Mouse (Mus musculus) urinary bladder, adult 18-20 months (tissue): ENCODE results near the gene Gm11733.
"Not testable (repeated sequence)": the region's sequence is repeated elsewhere in the genome, so short reads cannot be mapped to it uniquely, and the experiment has no call there.

Source experiments
- DNase-seq, 2 experiments: peaks; one replicate each; pipeline ENCODE4 v3.0.0; 2022; ENCODE audit warnings: low spot score in 2 of 2, mixed read lengths in 2 of 2

Gene Gm11733

DNA sequence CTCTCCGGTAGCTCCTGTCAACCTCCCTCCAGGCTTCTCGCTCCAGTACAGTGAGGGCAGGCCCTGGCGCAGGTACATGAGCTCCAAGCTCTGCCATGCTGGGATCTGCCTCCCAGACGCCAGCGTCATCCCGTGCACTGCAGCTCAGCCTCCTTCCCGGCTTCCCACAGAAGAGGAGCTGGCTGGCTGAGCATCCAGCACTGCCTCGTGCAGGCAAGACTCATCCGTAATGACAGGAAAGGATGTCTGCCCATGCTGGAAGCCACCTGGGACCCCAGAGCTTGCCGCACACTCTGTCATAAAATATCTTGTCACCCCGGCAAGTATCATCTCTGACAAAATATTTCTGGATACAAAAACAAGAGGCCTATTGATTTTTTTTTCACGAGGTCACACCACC is at the start of gene Gm11733:
Gene Gm11733, plus strand, starts transcription at position 171 of the 400 bp plus-strand sequence.
- no peak for DNase-seq

- no peak for DNase-seq
These were observed 47.6 kb upstream of the Gm11733 start for GRCm38 (mm10) chr11:117436401-117437109.

GRCm38 (mm10) chr11:117437110-117437490 is 47.1 kb upstream of the Gm11733 start:
- DNase-seq = no peak

DNA sequence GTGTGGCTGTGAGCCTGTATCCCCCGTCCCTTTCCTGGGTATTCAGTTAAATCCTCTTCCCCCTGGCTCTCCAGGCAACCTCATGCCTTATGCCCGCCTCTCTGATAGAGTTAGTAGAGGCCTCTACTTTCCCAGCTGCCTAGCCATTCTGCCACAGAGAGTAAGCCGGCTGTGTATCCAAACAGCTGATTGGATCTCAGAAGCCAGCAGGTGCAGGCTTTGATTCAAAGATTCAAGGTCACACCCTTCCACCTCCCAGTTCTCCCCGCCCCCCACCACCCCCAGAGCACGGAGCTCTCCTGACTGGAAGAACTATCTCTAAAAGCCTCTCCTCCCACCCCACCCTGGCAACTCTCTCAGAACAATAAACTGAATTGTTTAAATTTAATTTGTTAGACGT is 45.8 kb upstream of the Gm11733 start:
- no peak for DNase-seq

GRCm38 (mm10) chr11:117440865-117441425 is 43.2 kb upstream of the Gm11733 start:
- DNase-seq = no peak

GRCm38 (mm10) chr11:117444090-117444489 is 40.1 kb upstream of the Gm11733 start:
- DNase-seq = no peak

DNA sequence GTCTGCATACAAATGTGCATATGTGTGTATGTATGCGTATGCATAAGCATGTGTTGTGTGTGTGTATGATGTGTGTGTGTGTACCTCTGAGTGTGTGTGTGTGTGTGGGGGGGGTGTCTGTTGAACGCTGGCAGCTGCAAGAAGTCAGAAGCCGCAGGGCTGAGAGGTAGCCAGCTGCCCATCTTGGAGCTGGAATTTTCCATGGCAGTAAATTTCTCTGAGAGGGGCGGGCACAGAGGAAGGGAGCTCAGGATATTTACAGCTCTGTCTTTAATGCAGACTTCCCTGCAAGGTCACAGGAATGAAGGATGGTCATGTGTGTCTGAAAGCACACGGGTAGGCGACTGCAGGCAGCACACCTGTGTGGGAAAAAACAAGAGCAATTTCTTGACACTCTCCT is 38.5 kb upstream of the Gm11733 start:
- no peak for DNase-seq

DNA sequence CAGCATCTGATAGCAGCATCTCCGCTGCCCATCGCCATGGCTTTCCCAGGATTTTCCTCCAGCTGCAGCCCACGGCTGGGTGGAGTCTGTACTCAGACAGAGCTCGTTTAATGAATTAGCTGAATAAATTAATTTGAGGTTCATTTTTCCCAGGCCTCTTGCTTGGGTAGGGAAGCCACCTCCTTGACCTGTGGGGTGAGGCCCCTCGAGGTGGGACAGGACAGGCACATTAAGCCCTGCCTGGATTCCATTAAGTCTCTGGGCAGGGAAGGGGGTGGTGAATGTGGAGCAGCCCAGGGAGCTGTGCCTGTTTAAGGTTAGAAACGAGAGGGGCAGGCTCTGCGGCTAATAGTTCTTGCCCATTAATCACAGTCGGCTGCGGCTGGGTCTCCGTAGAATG is 30.1 kb upstream of the Gm11733 start:
- no peak for DNase-seq

DNA sequence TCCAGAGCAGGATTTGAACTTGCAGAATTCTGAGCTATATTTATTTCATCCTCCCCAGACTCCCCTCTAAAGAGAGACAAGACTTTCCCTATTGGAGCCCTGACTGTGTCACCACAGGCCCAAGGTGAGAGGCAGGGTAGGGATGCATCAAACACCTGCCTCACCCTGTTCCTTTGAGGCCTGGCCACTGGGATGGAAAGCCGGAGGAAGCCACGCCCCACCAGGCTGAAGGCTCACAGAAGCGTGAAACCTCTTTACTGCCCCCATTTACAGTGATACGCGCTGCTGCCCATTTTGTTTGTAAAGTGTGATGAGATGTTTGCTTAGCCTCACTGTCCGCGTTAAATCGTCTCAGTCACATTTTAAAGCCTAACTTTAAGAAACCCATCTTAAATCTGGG is 25.0 kb upstream of the Gm11733 start:
- DNase-seq = no peak

DNA sequence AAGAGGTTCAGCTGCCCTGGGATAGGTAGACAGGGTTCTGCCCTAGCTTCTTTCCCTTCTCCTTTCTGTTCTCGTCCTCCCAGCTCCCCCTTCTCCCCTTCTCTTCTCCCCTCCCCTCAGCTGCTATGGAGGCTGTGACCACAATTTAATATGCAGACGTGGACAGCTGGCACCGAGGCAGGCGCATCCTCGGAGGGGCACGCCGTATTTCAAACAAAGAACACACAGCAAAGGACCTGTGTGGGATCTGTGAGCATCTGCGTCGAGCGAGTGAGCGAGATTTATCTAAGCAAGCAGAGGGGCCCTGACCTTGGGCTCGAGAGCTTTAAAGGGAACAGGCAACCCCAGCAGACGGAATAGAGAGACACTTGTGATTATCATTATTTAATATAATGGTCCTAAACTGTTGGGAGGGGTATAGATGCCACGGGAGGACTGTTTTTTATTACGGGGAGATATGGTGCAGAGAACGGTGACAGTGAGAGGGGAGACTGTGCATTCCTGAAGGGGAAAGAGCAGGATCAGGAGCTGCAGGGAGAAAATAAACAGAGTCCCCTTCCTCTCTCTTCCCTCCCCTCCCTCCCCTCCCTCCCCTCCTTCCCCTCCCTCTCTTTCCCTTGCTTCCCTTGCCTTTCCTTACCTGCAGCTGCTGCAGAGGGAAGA is 21.8 kb upstream of the Gm11733 start:
- DNase-seq = no peak

GRCm38 (mm10) chr11:117463416-117463815 is 20.8 kb upstream of the Gm11733 start:
- not testable (repeated sequence) for DNase-seq

GRCm38 (mm10) chr11:117466292-117466691 is 17.9 kb upstream of the Gm11733 start:
- DNase-seq = no peak

DNA sequence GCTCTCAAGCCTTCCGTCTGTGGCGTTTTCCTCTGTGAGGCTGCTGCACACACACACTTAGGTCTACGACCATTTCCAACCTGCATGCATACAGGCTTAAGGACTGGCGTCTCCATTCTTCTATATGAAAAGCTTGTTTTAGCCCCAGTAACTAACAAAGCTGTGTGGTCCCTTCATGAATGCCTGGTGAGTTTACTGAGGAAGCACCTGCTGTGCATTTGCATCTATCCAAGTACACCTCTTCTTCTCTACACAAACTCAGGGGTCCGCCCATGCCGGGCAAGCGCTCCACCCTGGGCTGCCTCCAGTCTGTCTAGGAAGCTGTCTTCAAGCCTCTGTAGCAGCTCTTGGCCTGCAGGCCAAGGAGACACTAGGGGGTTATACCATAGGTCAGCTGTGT is 17.3 kb upstream of the Gm11733 start:
- DNase-seq = no peak

DNA sequence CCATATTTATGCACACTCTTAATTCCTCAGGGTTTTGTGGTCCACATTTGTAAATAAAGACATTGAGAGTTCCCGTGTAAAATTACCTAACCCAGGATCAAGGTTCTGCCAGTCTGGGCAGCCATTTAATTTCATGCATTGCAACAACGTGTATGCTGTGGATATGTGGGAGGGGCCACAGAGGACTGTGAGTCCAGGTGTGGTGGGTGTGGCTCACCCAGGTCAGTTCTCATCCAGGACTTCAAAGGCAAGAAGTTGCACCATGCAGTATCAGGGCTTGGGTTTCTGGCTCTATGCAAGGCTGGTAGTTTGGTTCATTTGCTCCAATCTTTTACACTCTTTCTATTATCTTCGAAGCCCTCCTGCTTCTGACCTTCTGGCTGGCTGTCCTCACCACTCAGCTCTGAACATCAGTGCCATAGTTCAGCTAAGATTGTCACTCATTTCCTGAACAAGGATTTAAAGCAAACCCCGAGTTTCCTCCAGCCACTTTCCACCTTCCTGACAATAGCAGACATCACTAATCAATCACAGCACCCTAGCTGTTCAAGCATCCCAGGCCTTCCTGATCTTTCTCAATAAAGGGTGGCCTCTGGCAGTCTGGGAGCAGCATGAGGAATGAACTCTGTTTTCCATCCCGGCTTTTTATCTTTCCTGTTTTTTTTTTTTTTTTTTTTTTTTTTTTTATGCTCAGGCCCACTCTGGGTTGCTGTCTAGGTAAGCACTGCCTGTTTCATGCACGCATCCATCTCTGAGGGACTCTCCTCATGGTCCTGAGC is 15.4 kb upstream of the Gm11733 start:
- DNase-seq = no peak

DNA sequence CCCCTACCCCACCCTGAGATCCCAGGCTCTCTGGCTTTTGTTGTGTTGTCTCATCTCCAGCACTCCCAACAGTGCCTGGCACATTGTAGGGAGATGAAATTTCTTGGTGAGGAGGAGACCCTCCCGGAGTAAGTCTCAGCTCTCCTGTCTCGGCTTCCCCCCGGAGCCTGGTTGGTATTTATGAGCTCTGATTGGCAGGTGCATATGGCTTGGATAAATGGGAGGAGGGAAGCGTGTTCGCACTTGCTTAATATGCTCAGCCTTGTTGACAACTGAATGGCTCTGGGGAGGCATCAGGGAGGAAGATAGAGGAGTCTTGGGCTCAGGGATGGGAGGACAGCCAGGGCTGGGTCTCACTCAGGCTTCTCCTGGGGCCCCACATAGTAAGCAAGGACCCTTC is 14.4 kb upstream of the Gm11733 start:
- DNase-seq = no peak

DNA sequence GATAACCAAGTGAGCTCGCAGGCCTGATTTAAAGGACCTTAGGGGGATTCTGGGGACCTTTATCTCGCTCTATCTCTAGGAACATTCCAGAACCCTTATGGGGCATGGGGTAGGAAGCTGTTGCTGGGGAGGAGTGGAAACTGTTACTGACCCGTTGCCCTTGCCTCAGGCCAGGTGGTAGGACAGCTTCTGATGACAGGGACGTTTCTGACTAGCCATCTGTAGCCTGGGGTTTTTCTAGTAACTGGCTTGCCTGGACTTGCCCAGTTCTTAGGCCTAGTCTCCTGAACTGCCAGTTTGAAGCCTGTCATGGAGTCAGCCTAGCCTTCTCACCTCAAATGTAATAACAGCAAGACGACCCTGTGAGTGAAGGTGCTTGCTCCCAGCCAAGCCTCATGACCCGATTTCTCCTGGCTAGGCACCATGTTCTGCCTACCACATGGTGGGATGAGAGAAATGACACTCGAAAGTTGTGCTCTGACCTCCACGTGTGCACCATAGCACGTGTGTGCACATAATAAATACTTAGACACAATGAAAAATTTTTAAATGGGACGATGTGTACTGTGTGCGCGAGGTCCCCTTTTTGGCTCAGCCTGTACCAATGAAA is 13.5 kb upstream of the Gm11733 start:
- DNase-seq = no peak

- DNase-seq = no peak
These were observed 12.4 kb upstream of the Gm11733 start for GRCm38 (mm10) chr11:117471625-117472283.

GRCm38 (mm10) chr11:117472885-117473284 is 11.3 kb upstream of the Gm11733 start:
- no peak for DNase-seq

GRCm38 (mm10) chr11:117475204-117475603 is 9.0 kb upstream of the Gm11733 start:
- DNase-seq = no peak

- DNase-seq = peak in 1 of 2 experiments; percentile 34
These were observed 8.5 kb upstream of the Gm11733 start for GRCm38 (mm10) chr11:117475669-117476068.

GRCm38 (mm10) chr11:117476554-117477107 is 7.5 kb upstream of the Gm11733 start:
- no peak for DNase-seq
